Mouse (Mus musculus) testis, adult 2 months (tissue): Measurements from ENCODE around the gene Ccnb1.

Experiments
- CTCF ChIP-seq: fragments of 200-500 bp; IDR thresholded peaks from 2 replicates; pipeline ENCODE4 v1.5.1; 2012; ENCODE audit warnings: low read depth, mild to moderate bottlenecking, inconsistent platforms, low read length, moderate library complexity; ENCODE audit not compliant: control insufficient read depth, insufficient read depth, insufficient replicate concordance
- POLR2A ChIP-seq: fragments of 200-500 bp; IDR thresholded peaks from 2 replicates; pipeline ENCODE4 v1.6.1; 2012; ENCODE audit warnings: low read depth, mild to moderate bottlenecking, inconsistent platforms, low read length, moderate library complexity; ENCODE audit not compliant: control insufficient read depth

DNA sequence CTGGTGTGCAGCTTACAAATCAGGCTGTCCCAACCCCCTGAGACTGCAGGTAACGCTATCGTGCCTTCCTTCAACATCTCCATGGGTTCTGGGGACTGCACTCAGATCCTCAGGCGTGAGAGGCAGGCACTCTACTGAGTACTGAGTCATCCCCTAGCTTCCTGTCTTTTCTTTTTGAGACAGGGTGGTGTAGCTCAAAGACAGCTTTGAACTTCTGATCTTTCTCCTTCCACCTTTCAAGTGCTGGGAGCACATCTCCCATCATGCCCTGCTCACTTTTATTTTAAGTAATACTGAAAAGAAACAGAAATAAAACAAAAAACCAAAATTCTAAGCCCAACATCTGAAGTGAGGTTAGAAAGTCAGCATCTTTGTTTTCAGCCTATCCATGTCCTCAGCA lies 19.4 kb upstream of the Ccnb1 start:
- TF ChIP-seq CTCF (no peak), POLR2A (no peak)
